ENCODE assay signal across 8 mouse cellular contexts in genomic region chr3:90291982-90292344, GRCm38 (mm10). TPM values are rescaled to one million over a fixed set of nuclear protein-coding genes. Genes with fewer than 3 reads are reported as not detected.
DNase-seq lines count a peak whose midpoint lies in the region; ATAC-seq and TF ChIP-seq lines count a peak whose summit lies in the region.

No protein-coding gene starts in this region.

- peaks cover 15% of the 10 kb centered on the region for H3K4me1 ChIP-seq in lung, adult 2 months (ENCODE audit: control insufficient read depth, insufficient read depth, low read length)
- H3K4me1 ChIP-seq in embryonic facial prominence, embryonic 15.5 days = peaks cover 14% of the 10 kb centered on the region
- H3K4me1 ChIP-seq in limb, embryonic 10.5 days = peaks cover 16% of the 10 kb centered on the region
- H3K4me1 ChIP-seq in neural tube, embryonic 14.5 days (ENCODE audit: control insufficient read depth, insufficient read depth, low read length) = peaks cover 18% of the 10 kb centered on the region

- TF ChIP-seq CTCF in lung, adult 2 months (IDR thresholded peaks at IDR 0.05; ENCODE audit: insufficient read depth, low read length) = no peak

- WGBS in lung, adult 2 months = 16% methylated on average over 2 of the region's 2 CpGs
- 32% methylated on average over 2 of the region's 2 CpGs for WGBS in embryonic facial prominence, embryonic 15.5 days
- WGBS in limb, embryonic 10.5 days = 45% methylated on average over 2 of the region's 2 CpGs
- WGBS in neural tube, embryonic 14.5 days = 38% methylated on average over 2 of the region's 2 CpGs

- peak overlapping the region; percentile 98 for H3K4me3 ChIP-seq in lung, adult 2 months (replicated peaks; ENCODE audit: extremely low read depth, low read depth, low read length)
- H3K4me3 ChIP-seq in embryonic facial prominence, embryonic 15.5 days (replicated peaks) = peak overlapping the region; percentile 76
- H3K4me3 ChIP-seq in limb, embryonic 10.5 days = peak overlapping the region; percentile 86
- H3K4me3 ChIP-seq in neural tube, embryonic 14.5 days (ENCODE audit: low read depth, low read length) = peak overlapping the region; percentile 55

- peak overlapping the region; percentile 97 for H3K27ac ChIP-seq in embryonic facial prominence, embryonic 15.5 days (replicated peaks)
- H3K27ac ChIP-seq in limb, embryonic 10.5 days = peak overlapping the region; percentile 98
- peak overlapping the region; percentile 93 for H3K27ac ChIP-seq in neural tube, embryonic 14.5 days (ENCODE audit: low read depth, low read length)

- no peaks in the 10 kb centered on the region for H3K9me3 ChIP-seq in embryonic facial prominence, embryonic 15.5 days (replicated peaks)
- H3K9me3 ChIP-seq in limb, embryonic 10.5 days (replicated peaks) = no peaks in the 10 kb centered on the region
- H3K9me3 ChIP-seq in neural tube, embryonic 14.5 days (ENCODE audit: control insufficient read depth, low read length) = no peaks in the 10 kb centered on the region

- TF ChIP-seq POLR2A in lung, adult 2 months (IDR thresholded peaks at IDR 0.05; ENCODE audit: borderline replicate concordance, extremely low read depth, low read depth, low read length) = no peak

- no peak for DNase-seq in lung, adult 2 months
- no peak for DNase-seq in lung, postnatal 14 days
- no peak for DNase-seq in limb, embryonic 10.5 days (ENCODE audit: low spot score)
- DNase-seq in ovary, postnatal 10 days (ENCODE audit: low spot score) = no peak
- no peak for DNase-seq in gastrocnemius, postnatal 10 days

- peak overlapping the region; percentile 59 for H3K4me2 ChIP-seq in embryonic facial prominence, embryonic 15.5 days (replicated peaks)
- peak overlapping the region; percentile 65 for H3K4me2 ChIP-seq in neural tube, embryonic 14.5 days (ENCODE audit: low read depth, low read length)

- H3K9ac ChIP-seq in embryonic facial prominence, embryonic 15.5 days = peak overlapping the region; percentile 50
- H3K9ac ChIP-seq in neural tube, embryonic 14.5 days (replicated peaks; ENCODE audit: low read depth, low read length) = peak overlapping the region; percentile 76

- ATAC-seq in embryonic facial prominence, embryonic 15.5 days (ENCODE audit: insufficient number of reproducible peaks, low FRiP score, low TSS enrichment, low read depth) = no peak
- ATAC-seq in neural tube, embryonic 14.5 days (ENCODE audit: low read depth) = no peak
- ATAC-seq in inflammation-experienced regulatory T-cells, adult 6 months = no peak

- H3K36me3 ChIP-seq in embryonic facial prominence, embryonic 15.5 days = no peaks in the 10 kb centered on the region
- H3K36me3 ChIP-seq in limb, embryonic 10.5 days = peaks cover 16% of the 10 kb centered on the region
- no peaks in the 10 kb centered on the region for H3K36me3 ChIP-seq in neural tube, embryonic 14.5 days (ENCODE audit: control insufficient read depth, insufficient read depth, low read length)

- no peaks in the 10 kb centered on the region for H3K27me3 ChIP-seq in embryonic facial prominence, embryonic 15.5 days
- H3K27me3 ChIP-seq in limb, embryonic 10.5 days (ENCODE audit: low read depth, poor library complexity, severe bottlenecking) = no peaks in the 10 kb centered on the region
- no peaks in the 10 kb centered on the region for H3K27me3 ChIP-seq in neural tube, embryonic 14.5 days (ENCODE audit: control insufficient read depth, insufficient read depth, low read length)

RNA-seq across cellular contexts. Expression of gene Gatad2b, which starts 1.0 kb away (rescaled TPM):
- 21.5 and 26.0 TPM in 2 replicates for polyA plus RNA-seq in lung, adult 2 months (2012; rRNA removed)
- polyA plus RNA-seq in embryonic facial prominence, embryonic 15.5 days (2015; fragmentation: Nextera tagmentation; extraction: Ambion mirVana) = 15.2 and 16.8 TPM in 2 replicates
- polyA plus RNA-seq in limb, embryonic 10.5 days (2016; fragmentation: Nextera tagmentation; extraction: Ambion mirVana) = 14.3 and 15.6 TPM in 2 replicates
- polyA plus RNA-seq in neural tube, embryonic 14.5 days (2014; fragmentation: Nextera tagmentation; extraction: Ambion mirVana) = 14.3 and 21.6 TPM in 2 replicates
- 10 to 100 TPM; 14.9 to 34.0 (median 28.3) TPM for polyA plus RNA-seq in inflammation-experienced regulatory T-cells, adult 6 months (2017; shearing (Covaris generic))
- 10 to 100 TPM; 48.5 to 57.8 TPM for total RNA-seq in gastrocnemius, postnatal 10 days (2021)

RNA-seq across cellular contexts. Expression of gene Dennd4b, which starts 27.0 kb away (rescaled TPM):
- 37.5 and 39.6 TPM in 2 replicates for polyA plus RNA-seq in lung, adult 2 months (2012; rRNA removed)
- 4.0 and 4.5 TPM in 2 replicates for polyA plus RNA-seq in embryonic facial prominence, embryonic 15.5 days (2015; fragmentation: Nextera tagmentation; extraction: Ambion mirVana)
- 3.4 and 5.1 TPM in 2 replicates for polyA plus RNA-seq in limb, embryonic 10.5 days (2016; fragmentation: Nextera tagmentation; extraction: Ambion mirVana)
- polyA plus RNA-seq in neural tube, embryonic 14.5 days (2014; fragmentation: Nextera tagmentation; extraction: Ambion mirVana) = 7.3 and 8.5 TPM in 2 replicates
- polyA plus RNA-seq in inflammation-experienced regulatory T-cells, adult 6 months (2017; shearing (Covaris generic)) = 10 to 100 TPM; 19.6 to 25.8 (median 24.2) TPM
- total RNA-seq in gastrocnemius, postnatal 10 days (2021) = 10 to 100 TPM; 36.0 to 38.9 TPM

RNA-seq across cellular contexts. Expression of gene Crtc2, which starts 38.0 kb away (rescaled TPM):
- 60.2 and 77.4 TPM in 2 replicates for polyA plus RNA-seq in lung, adult 2 months (2012; rRNA removed)
- 24.7 and 27.8 TPM in 2 replicates for polyA plus RNA-seq in embryonic facial prominence, embryonic 15.5 days (2015; fragmentation: Nextera tagmentation; extraction: Ambion mirVana)
- polyA plus RNA-seq in limb, embryonic 10.5 days (2016; fragmentation: Nextera tagmentation; extraction: Ambion mirVana) = 26.5 and 31.6 TPM in 2 replicates
- 11.6 and 12.6 TPM in 2 replicates for polyA plus RNA-seq in neural tube, embryonic 14.5 days (2014; fragmentation: Nextera tagmentation; extraction: Ambion mirVana)
- polyA plus RNA-seq in inflammation-experienced regulatory T-cells, adult 6 months (2017; shearing (Covaris generic)) = 10 to 100 TPM; 35.6 to 48.0 (median 37.0) TPM
- 10 to 100 TPM; 15.1 to 18.0 TPM for total RNA-seq in gastrocnemius, postnatal 10 days (2021)

RNA-seq across cellular contexts. Expression of gene Slc39a1, which starts 44.0 kb away (rescaled TPM):
- polyA plus RNA-seq in lung, adult 2 months (2012; rRNA removed) = 72.8 and 83.7 TPM in 2 replicates
- 107 and 115 TPM in 2 replicates for polyA plus RNA-seq in embryonic facial prominence, embryonic 15.5 days (2015; fragmentation: Nextera tagmentation; extraction: Ambion mirVana)
- 55.6 and 60.1 TPM in 2 replicates for polyA plus RNA-seq in limb, embryonic 10.5 days (2016; fragmentation: Nextera tagmentation; extraction: Ambion mirVana)
- polyA plus RNA-seq in neural tube, embryonic 14.5 days (2014; fragmentation: Nextera tagmentation; extraction: Ambion mirVana) = 41.2 and 46.0 TPM in 2 replicates
- polyA plus RNA-seq in inflammation-experienced regulatory T-cells, adult 6 months (2017; shearing (Covaris generic)) = 10 to 100 TPM; 35.0 to 72.7 (median 59.5) TPM
- 10 to 100 TPM; 68.7 to 77.9 TPM for total RNA-seq in gastrocnemius, postnatal 10 days (2021)

RNA-seq across cellular contexts. Expression of gene Creb3l4, which starts 48.7 kb away (rescaled TPM):
- 2.0 TPM in 2 replicates for polyA plus RNA-seq in lung, adult 2 months (2012; rRNA removed)
- 6.1 and 7.3 TPM in 2 replicates for polyA plus RNA-seq in embryonic facial prominence, embryonic 15.5 days (2015; fragmentation: Nextera tagmentation; extraction: Ambion mirVana)
- 4.0 and 8.9 TPM in 2 replicates for polyA plus RNA-seq in limb, embryonic 10.5 days (2016; fragmentation: Nextera tagmentation; extraction: Ambion mirVana)
- polyA plus RNA-seq in neural tube, embryonic 14.5 days (2014; fragmentation: Nextera tagmentation; extraction: Ambion mirVana) = 1.3 and 2.4 TPM in 2 replicates
- polyA plus RNA-seq in inflammation-experienced regulatory T-cells, adult 6 months (2017; shearing (Covaris generic)) = not detected
- under 1 TPM in 1 of 2 experiments, not detected in 1; 0.49 TPM for total RNA-seq in gastrocnemius, postnatal 10 days (2021)
